Mouse (Mus musculus) CH12.LX (cell line): Measurements from ENCODE around the gene Tas2r143.

Experiments
- CTCF ChIP-seq, 2 experiments: IDR thresholded peaks in 1 of 2; conservative IDR thresholded peaks in 1 of 2; 2 replicates each; pipeline ENCODE4 v1.5.1; 2011 to 2012; ENCODE audit warnings: low read depth in 2 of 2, low read length in 2 of 2, improper control_type of control experiment in 1 of 2, inconsistent platforms in 1 of 2, mild to moderate bottlenecking in 1 of 2, moderate library complexity in 1 of 2
- POLR2A ChIP-seq: IDR thresholded peaks from 2 replicates; pipeline ENCODE4 v1.6.1; 2011; ENCODE audit warnings: low read depth, mild to moderate bottlenecking, improper control_type of control experiment, low read length
- TCF12 ChIP-seq: IDR thresholded peaks from 2 replicates; pipeline ENCODE4 v1.6.1; 2014; ENCODE audit warnings: low read depth, mild to moderate bottlenecking, inconsistent platforms, low read length, improper control_type of control experiment
- ZC3H11A ChIP-seq: IDR thresholded peaks from 2 replicates; pipeline ENCODE4 v1.6.1; 2012; ENCODE audit warnings: low read depth, mild to moderate bottlenecking, inconsistent platforms, low read length, improper control_type of control experiment

DNA sequence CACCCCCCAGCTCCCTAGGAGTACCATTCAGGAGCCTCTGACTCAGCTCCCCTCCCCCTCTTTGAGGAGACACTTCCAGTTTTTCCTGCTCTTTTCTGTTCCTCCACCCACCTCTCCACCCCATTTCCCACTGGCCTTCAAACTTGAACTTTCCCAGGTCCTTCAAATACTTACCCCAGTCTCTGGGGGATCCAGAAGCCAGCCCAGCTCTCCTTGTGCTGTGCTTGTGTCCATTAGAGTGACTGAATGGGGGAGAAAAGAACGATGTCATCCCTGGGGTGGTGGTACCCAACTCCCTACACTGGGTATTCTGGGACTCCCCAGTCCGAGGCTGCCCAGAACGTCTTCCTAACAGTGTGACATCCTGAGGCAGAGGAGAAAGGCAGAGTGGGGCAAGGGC is 28.0 kb upstream of the Tas2r143 start:
- no peak for TF ChIP-seq CTCF (conservative IDR thresholded peaks at IDR 0.05 in 1 of 2, IDR thresholded peaks at IDR 0.05 in 1 of 2; ENCODE audit: low read depth in 2 of 2, low read length in 2 of 2)
- no peak for TF ChIP-seq TCF12
- no peak for TF ChIP-seq ZC3H11A
- TF ChIP-seq POLR2A, result no peak
